Mouse (Mus musculus) intestine, embryonic 15.5 days (tissue): ENCODE measurements around the gene Arih2. TPM values are rescaled to one million over a fixed set of nuclear protein-coding genes. Genes with fewer than 3 reads are reported as not detected.
A peak's percentile ranks its signal among the peaks of the same experiment; 100 is the strongest.
"Not testable (repeated sequence)": the region's sequence is repeated elsewhere in the genome, so short reads cannot be mapped to it uniquely, and the experiment has no call there.

Experiments used
- ATAC-seq: fragments of 200-750 bp; cut with Nextera tagmentation; 2 replicates; pipeline ENCODE4 v1.8.0; 2017; ENCODE audit warnings: moderate TSS enrichment, moderate library complexity
- H3K27ac ChIP-seq: fragments of 300-500 bp; sonication (generic); 2 replicates; pipeline ENCODE4 v1.5.1; 2015; ENCODE audit warnings: mild to moderate bottlenecking, inconsistent platforms
- H3K27me3 ChIP-seq: fragments of 300-500 bp; sonication (generic); replicated peaks from 2 replicates; pipeline ENCODE4 v1.6.1; 2015; ENCODE audit warnings: inconsistent platforms
- H3K36me3 ChIP-seq: fragments of 300-500 bp; sonication (generic); 2 replicates; pipeline ENCODE4 v1.6.1; 2015; ENCODE audit warnings: inconsistent platforms
- H3K4me1 ChIP-seq: fragments of 300-500 bp; sonication (generic); replicated peaks from 2 replicates; pipeline ENCODE4 v1.6.1; 2015; ENCODE audit warnings: inconsistent platforms
- H3K4me2 ChIP-seq: fragments of 300-500 bp; sonication (generic); replicated peaks from 2 replicates; pipeline ENCODE4 v1.6.1; 2015; ENCODE audit warnings: mild to moderate bottlenecking, inconsistent platforms
- H3K4me3 ChIP-seq: fragments of 300-500 bp; sonication (generic); replicated peaks from 2 replicates; pipeline ENCODE4 v1.5.1; 2015; ENCODE audit warnings: inconsistent platforms
- H3K9ac ChIP-seq: fragments of 300-500 bp; sonication (generic); 2 replicates; pipeline ENCODE4 v1.6.1; 2015; ENCODE audit warnings: inconsistent platforms
- H3K9me3 ChIP-seq: fragments of 300-500 bp; sonication (generic); 2 replicates; pipeline ENCODE4 v1.6.1; 2016; ENCODE audit warnings: inconsistent platforms
- WGBS: fragments of 180-500 bp; shearing (Covaris S2); methylation state at CpG from one replicate; pipeline ENCODE4 v1.1.7; 2015; 5-methylcytosine and 5-hydroxymethylcytosine counted together
- polyA plus RNA-seq: library from polyadenylated mRNA; unstranded; fragments of >200 nt; fragmentation: Nextera tagmentation; extraction: Ambion mirVana; gene quantifications from 2 replicates; pipeline ENCODE4 v1.2.1, GENCODE M21; 2015

Arih2 gene
- polyA plus RNA-seq, 1 experiment from 2014 or later: 46.4 TPM

DNA sequence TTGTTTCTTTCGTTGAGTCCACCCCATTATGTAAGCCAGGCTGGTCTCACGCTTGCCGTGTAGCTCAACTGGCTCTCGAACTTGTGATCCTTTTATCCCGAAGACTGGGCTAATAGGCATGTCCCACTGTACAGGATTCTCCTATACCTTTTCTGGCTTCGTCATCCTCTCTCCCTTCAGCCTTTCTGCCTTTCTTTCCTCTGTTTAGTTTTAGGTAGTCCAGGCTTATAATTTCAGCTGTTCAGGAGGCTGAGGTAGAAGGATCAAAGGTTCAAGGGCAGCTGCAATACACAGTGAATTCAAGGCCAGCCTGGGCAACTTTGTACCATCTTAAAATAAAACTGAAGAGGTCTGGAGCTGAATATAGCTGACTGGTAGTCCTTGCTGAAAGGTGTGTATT, 38.0 kb upstream of the Arih2 start:
- H3K9me3 ChIP-seq: no peaks in the 10 kb centered on the region
- no peaks in the 10 kb centered on the region for H3K27me3 ChIP-seq
- H3K4me3 ChIP-seq: no peak overlapping the region
- no peak overlapping the region for H3K9ac ChIP-seq
- ATAC-seq: no peak
- no peak overlapping the region for H3K27ac ChIP-seq
- 87% methylated on average over 6 of the region's 6 CpGs for WGBS
- no peak overlapping the region for H3K4me2 ChIP-seq
- H3K36me3 ChIP-seq: no peaks in the 10 kb centered on the region; the same call in 1 of the 2 replicates
- H3K4me1 ChIP-seq: peaks cover 9% of the 10 kb centered on the region; the same call in 1 of the 2 replicates

DNA sequence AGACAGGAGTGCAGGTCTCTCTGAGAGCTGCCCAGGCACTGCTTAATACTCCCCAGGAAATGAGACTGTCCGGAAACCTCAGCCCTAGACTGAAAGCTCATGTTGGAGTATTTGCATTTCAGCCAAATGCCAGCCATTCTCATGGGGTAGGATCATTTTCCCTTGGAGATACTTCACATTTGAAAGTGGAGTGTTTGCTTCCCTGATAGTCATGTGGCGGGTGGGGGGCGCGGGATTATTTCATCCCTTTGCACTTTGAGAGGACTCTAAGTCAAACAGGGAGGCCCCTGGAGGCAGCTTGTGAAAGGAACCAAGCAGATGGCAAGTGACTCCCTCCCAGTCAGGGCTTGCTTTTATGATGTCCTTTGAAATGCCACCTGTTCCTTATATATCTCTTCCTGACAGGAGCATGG, 37.3 kb upstream of the Arih2 start:
- no peak overlapping the region for H3K4me2 ChIP-seq
- no peak overlapping the region for H3K4me3 ChIP-seq
- 49% methylated on average over 4 of the region's 4 CpGs for WGBS
- peak; percentile 56 for ATAC-seq
- no peaks in the 10 kb centered on the region for H3K9me3 ChIP-seq
- no peaks in the 10 kb centered on the region; the same call in 1 of the 2 replicates for H3K36me3 ChIP-seq
- no peaks in the 10 kb centered on the region for H3K27me3 ChIP-seq
- peaks cover 5% of the 10 kb centered on the region; the same call in 1 of the 2 replicates for H3K4me1 ChIP-seq
- H3K27ac ChIP-seq: 0 out of 2 replicates have a peak overlapping the region, but pooled peaks have one; percentile 17
- H3K9ac ChIP-seq: no peak overlapping the region

DNA sequence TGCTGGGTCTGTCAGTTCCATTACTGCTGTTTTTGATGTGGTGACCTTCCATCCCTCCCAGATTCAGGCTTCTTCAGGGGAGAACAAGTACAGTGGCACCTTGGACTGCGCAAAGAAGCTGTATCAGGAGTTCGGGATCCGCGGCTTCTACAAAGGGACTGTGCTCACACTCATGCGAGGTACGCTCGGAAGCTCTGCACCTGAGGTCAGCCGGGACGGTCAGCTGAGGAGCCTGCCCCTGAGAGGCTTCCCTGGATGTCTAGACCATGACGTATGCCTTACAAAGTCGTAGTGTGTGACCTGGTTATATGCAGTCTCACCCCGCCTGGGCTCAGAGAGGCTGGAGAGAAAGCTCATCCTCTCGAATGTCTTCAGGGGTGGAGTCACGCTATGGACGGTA, 30.8 kb upstream of the Arih2 start:
- H3K4me3 ChIP-seq: no peak overlapping the region
- no peaks in the 10 kb centered on the region; the same call in none of the 2 replicates for H3K36me3 ChIP-seq
- no peak overlapping the region for H3K27ac ChIP-seq
- H3K9ac ChIP-seq: no peak overlapping the region
- WGBS: 92% methylated on average over 15 of the region's 15 CpGs
- no peaks in the 10 kb centered on the region for H3K9me3 ChIP-seq
- ATAC-seq: no peak
- H3K27me3 ChIP-seq: no peaks in the 10 kb centered on the region
- no peak overlapping the region for H3K4me2 ChIP-seq
- 0 out of 2 replicates have a peak, but pooled peaks cover 2% of the 10 kb centered on the region for H3K4me1 ChIP-seq

DNA sequence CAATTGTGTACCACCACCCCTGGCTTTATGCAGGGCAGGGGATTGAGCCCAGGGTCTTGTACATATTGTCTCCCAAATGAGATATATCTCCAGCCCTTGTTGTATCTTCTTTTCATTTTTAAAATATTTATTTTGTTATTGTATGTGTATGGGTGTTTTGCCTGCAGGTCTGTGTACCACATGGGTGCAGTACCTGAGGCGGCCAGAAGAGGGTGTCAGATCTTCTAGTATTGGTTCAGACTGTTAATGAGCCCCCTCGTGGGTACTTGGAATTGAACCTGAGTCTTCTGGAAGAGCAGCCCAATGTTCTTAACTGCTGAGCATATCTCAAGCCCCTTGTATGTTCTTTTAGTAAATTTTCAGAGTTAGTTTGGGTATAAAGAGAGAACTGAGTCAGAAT, 24.0 kb upstream of the Arih2 start:
- H3K27me3 ChIP-seq: no peaks in the 10 kb centered on the region
- H3K4me3 ChIP-seq: no peak overlapping the region
- H3K9me3 ChIP-seq: no peaks in the 10 kb centered on the region; the same call in 1 of the 2 replicates
- no peak overlapping the region for H3K4me2 ChIP-seq
- no peaks in the 10 kb centered on the region for H3K4me1 ChIP-seq
- no peak overlapping the region for H3K27ac ChIP-seq
- H3K9ac ChIP-seq: no peak overlapping the region
- peaks cover 11% of the 10 kb centered on the region for H3K36me3 ChIP-seq
- 56% methylated on average over 2 of the region's 2 CpGs for WGBS
- no peak for ATAC-seq

DNA sequence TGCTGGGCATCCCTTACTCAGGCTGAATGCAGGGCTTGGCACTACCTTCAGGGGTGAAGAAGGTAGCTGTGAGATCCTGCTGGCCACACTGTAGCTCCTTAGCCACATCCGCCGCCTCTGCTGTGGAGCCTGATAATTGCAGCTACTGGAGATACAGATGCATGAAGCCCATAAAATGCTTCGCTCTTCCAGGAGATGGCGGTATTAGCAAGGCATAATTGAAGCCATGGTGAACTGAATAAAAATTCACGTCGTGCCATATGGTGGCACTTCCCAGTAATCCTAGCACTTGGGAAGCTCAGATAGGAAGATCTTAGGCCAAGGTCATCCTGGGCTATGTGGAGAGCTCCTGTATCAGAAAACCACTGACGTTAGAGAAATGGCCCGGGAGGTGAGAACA, 20.7 kb upstream of the Arih2 start:
- H3K4me3 ChIP-seq: no peak overlapping the region
- ATAC-seq: no peak
- no peaks in the 10 kb centered on the region; the same call in 1 of the 2 replicates for H3K9me3 ChIP-seq
- H3K27ac ChIP-seq: no peak overlapping the region
- no peaks in the 10 kb centered on the region for H3K27me3 ChIP-seq
- no peak overlapping the region for H3K4me2 ChIP-seq
- no peaks in the 10 kb centered on the region for H3K4me1 ChIP-seq
- H3K9ac ChIP-seq: no peak overlapping the region
- 60% methylated on average over 8 of the region's 8 CpGs for WGBS
- peaks cover 11% of the 10 kb centered on the region; the same call in 1 of the 2 replicates for H3K36me3 ChIP-seq

DNA sequence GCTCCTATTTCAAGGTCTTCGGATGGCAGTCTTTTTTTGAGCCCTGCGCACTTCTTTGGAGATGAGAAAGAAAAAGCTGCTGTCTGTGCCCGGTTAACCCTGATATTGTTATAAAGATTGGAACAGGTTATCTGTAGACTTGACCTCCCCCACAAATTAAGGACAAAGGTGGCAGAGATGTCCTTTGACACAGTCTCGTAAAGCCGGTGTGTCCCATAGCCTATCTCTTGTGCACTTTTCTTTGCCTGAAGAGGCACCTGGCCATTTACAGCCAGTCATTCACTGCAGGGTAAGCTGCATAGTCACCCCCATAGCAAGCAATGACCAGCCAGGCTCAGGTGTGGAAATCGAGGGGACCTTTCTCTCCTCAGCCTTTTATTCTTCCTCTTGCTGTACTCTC, 13.5 kb upstream of the Arih2 start:
- peak; percentile 50 for ATAC-seq
- Histone ChIP-seq H3K4me3 (peak overlapping the region; percentile 69), H3K4me2 (peak overlapping the region; percentile 72), H3K9ac (peak overlapping the region; percentile 59), H3K27ac (peak overlapping the region; percentile 56; the same call in 1 of the 2 replicates), H3K27me3 (no peaks in the 10 kb centered on the region), H3K36me3 (no peaks in the 10 kb centered on the region), H3K4me1 (peaks cover 6% of the 10 kb centered on the region; the same call in 1 of the 2 replicates), H3K9me3 (no peaks in the 10 kb centered on the region)
- 29% methylated on average over 6 of the region's 6 CpGs for WGBS

DNA sequence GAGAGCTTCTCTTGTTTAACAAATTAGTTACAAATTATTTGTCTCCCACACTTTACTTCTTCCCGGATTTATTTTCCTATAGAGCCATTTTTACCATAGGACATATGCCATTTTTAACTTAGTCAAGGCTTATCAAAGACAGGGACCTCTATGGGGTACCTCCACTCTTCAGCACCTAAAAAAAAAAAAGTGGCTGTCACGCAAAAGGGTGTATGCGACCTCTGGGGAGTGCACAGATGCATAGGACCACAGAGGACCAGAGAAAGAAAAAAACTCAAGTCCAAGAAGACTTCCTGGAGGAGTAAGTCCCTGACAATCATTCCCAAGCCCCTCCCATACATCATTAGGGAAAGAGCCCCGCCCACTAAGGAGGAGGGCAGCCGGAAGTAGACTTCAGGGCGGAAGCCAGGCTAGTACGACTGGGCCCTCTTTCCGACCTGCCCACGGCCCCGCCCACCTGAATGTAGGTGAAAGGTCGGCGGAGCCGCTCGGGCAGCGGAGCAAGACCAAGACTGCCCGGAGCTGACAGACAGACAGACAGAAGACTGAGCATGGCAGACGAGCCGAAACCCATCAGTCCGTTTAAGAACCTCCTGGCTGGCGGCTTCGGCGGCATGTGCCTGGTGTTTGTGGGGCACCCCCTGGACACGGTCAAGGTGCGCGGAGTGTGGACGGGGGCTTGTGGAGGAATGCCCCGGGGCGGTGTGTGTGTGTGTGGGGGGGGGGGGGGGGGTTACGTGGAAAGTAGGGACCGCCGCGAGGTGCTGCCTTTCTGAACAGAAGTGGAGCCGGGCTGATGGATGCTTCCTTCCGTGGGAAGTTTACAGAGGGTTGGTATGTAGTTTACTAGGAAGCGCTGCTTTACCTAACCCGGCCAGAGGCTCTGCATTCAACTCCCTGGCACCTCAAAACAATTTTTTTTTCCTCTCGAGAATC, 12.8 kb upstream of the Arih2 start, which contains the start of gene Slc25a20:
Slc25a20 (plus strand) TSS at position 412 of the 936 bp plus-strand sequence.
- peaks cover 6% of the 10 kb centered on the region; the same call in 1 of the 2 replicates for H3K4me1 ChIP-seq
- peak within 1 kb of the TSS; percentile 72 for H3K4me2 ChIP-seq
- H3K27ac ChIP-seq: peak within 1 kb of the TSS; percentile 56; the same call in 1 of the 2 replicates
- H3K9ac ChIP-seq: peak within 1 kb of the TSS; percentile 59
- 2% methylated on average over 37 of the region's 37 CpGs for WGBS
- H3K4me3 ChIP-seq: peak within 1 kb of the TSS; percentile 69
- no peaks in the 10 kb centered on the region for H3K9me3 ChIP-seq
- no peaks in the 10 kb centered on the region for H3K27me3 ChIP-seq
- H3K36me3 ChIP-seq: no peaks in the 10 kb centered on the region
- peak; percentile 96 for ATAC-seq

DNA sequence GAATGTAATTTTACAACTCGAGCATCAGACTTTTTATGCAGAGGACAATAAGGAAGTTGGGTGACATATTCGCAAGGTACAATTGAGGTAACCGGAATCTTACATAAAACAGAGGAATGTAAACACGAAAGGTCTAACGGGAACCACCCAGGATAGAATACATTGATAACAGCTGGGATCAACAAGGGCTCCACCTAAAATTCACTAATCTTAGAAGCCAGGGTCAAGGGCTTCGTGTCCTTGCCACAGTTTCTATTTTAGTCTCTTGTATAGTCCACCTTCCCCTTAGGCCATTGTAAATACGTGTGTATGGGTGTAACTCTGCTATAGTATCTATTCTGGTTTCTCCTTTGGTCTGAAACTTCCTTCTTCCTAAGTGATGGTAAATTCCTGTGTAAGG, 6.7 kb upstream of the Arih2 start:
- H3K36me3 ChIP-seq, H3K4me2 ChIP-seq, H3K9ac ChIP-seq, ATAC-seq, H3K27ac ChIP-seq, H3K27me3 ChIP-seq, H3K4me3 ChIP-seq, H3K9me3 ChIP-seq, H3K4me1 ChIP-seq: not testable (repeated sequence)
- 63% methylated on average over 7 of the region's 7 CpGs for WGBS

DNA sequence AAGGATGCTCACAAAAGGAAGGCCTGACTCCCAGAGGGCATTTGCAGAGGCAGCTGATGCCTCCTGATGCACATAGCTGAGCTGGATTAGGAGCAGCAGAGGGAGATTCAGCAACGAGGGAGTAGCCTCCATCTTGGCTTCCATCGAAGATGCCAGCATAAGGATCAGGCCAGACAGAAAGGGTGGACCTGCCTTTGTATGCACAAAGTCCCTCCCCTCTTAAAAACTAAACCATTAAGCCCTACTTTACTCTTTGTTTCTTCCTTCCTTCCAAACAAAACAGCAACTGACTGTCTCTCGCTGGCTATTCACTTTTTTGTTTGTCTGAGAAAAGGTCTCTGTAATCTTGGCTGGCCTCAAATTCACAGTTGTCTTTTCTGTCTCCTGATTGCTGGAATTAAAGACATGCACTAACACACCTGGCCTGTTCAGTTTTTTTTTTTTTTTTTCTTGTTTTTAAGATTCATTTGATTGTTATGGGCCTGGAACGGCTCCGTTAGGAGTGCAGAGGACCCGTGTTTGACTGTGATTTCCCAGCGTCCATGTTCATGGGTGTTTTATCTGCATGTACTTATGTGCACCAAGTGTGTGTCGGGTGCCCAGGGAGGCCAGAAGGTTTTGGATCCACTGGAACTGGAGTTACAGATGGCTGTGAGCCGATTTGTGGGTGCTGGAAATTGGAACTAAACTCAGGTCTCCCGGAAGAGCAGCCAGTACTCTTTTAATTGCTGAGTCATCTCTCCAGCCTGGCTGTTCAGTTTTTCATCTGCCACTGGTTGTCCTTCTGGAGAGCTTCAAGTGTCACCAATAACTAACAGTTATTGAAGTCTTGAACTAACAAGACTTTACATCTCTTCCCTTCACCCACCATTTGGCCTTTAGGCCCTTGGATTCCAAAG, 5.6 kb upstream of the Arih2 start:
- no peak overlapping the region for H3K27ac ChIP-seq
- H3K9ac ChIP-seq: no peak overlapping the region
- H3K9me3 ChIP-seq: no peaks in the 10 kb centered on the region
- WGBS: 73% methylated on average over 10 of the region's 10 CpGs
- no peaks in the 10 kb centered on the region for H3K27me3 ChIP-seq
- no peaks in the 10 kb centered on the region for H3K36me3 ChIP-seq
- ATAC-seq: no peak
- H3K4me3 ChIP-seq: no peak overlapping the region
- peaks cover 3% of the 10 kb centered on the region; the same call in 1 of the 2 replicates for H3K4me1 ChIP-seq
- no peak overlapping the region for H3K4me2 ChIP-seq

DNA sequence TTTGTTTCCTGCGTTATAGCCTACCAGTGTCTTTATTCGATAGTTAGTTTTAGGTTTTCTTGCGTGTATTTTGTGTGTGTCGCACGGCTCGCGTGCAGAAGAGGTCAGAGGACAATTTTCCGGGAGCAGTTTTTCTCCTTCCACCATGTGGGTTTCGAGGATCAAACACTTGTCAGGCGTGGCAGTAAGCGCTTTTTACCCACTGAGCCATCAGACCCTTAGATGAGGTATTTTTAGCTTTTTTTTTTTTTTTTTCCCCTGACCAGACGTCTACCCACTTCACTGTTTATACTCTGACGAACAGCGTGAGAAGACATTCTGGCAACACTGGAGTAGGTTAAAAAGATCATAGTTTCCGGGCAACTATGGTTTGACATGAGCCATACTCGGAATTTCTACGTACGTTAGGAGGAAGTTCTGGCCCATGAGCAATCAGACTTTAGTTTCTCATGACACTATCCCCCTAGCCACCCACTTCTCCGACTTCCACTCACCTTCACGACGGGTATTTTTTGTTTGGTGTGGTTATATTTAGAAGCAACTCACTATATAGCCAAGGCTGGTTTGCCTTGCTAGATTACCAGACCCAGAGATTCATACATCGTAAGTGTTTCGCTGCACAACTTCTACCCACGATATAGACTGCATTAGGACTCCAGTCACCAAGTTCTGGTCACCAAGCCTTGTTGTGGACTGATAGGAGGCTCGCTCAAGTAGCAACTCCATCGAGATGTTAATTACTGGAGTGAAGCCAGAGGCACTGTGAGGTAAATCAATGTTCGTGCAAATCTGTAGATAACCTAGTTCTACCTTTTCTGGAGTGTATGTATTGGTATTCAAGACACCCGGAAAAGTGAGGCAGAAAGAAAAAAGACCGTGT, 615 bp upstream of the Arih2 start:
- 20% methylated on average over 29 of the region's 29 CpGs for WGBS
- Histone ChIP-seq H3K9ac (peak overlapping the region; percentile 83), H3K9me3 (no peaks in the 10 kb centered on the region), H3K27ac (peak overlapping the region; percentile 93), H3K4me1 (peaks cover 8% of the 10 kb centered on the region; the same call in 1 of the 2 replicates), H3K4me3 (peak overlapping the region; percentile 85), H3K27me3 (no peaks in the 10 kb centered on the region), H3K4me2 (peak overlapping the region; percentile 72), H3K36me3 (no peaks in the 10 kb centered on the region)
- peak; percentile 35 for ATAC-seq

DNA sequence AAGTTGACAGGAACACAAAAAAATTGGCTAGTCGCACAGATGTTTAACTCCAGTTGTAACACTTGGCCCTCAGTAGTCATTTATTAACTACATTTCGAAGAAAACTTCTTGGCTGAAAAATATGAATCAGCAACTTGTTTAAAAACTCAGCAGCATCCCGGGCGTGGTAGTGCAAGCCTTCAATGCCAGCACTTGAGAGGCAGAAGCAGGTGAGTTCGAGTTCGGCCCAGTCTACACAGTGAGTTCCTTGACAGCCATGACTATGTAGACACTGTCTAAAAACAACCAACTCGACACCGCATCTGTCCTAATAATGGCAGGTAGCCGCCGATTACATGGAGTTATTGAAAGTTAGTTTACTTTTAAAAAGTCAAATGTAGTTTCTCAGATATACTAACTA, 1.0 kb downstream of the Arih2 start:
- no peaks in the 10 kb centered on the region for H3K9me3 ChIP-seq
- peak overlapping the region; percentile 72 for H3K4me2 ChIP-seq
- peak overlapping the region; percentile 93; the same call in 1 of the 2 replicates for H3K27ac ChIP-seq
- no peaks in the 10 kb centered on the region for H3K27me3 ChIP-seq
- H3K36me3 ChIP-seq: no peaks in the 10 kb centered on the region
- peak overlapping the region; percentile 85 for H3K4me3 ChIP-seq
- H3K9ac ChIP-seq: peak overlapping the region; percentile 83
- ATAC-seq: no peak
- peaks cover 8% of the 10 kb centered on the region; the same call in 1 of the 2 replicates for H3K4me1 ChIP-seq
- 26% methylated on average over 10 of the region's 10 CpGs for WGBS
